Mouse (Mus musculus): ENCODE measurements around the gene Flt4.

- TF ChIP-seq CTCF (IDR thresholded peaks at IDR 0.05; ENCODE audit: control insufficient read depth, insufficient read depth, insufficient read length) (no peak), MYOD1 (IDR thresholded peaks at IDR 0.05; ENCODE audit: control insufficient read depth, insufficient read length, low read depth) (no peak), MAX (IDR thresholded peaks at IDR 0.05) (no peak), USF1 (IDR thresholded peaks at IDR 0.05; ENCODE audit: low read depth) (no peak), FOSL1 (IDR thresholded peaks at IDR 0.05; ENCODE audit: insufficient read depth, low read length, poor library complexity, severe bottlenecking) (no peak), CEBPB (IDR thresholded peaks at IDR 0.05; ENCODE audit: low read depth) (no peak)
Observed at GRCm38 (mm10) chr11:49632256-49632655, 23.2 kb downstream of the Flt4 start.

All from C2C12 (cell line).